Mouse (Mus musculus) retina, embryonic 14.5 days (tissue): Measurements from ENCODE around the gene Ikzf3.
A peak's percentile ranks its signal among the peaks of the same experiment; 100 is the strongest.

Experiments
- DNase-seq: peaks from one replicate; pipeline ENCODE4 v3.0.0-alpha.2; 2015; ENCODE audit warnings: low spot score

The Ikzf3 gene

GRCm38 (mm10) chr11:98473916-98474479 lies 71.8 kb downstream of the Ikzf3 start:
- no peak for DNase-seq

- DNase-seq, result no peak
These were observed 73.1 kb downstream of the Ikzf3 start for GRCm38 (mm10) chr11:98472696-98473095.

DNA sequence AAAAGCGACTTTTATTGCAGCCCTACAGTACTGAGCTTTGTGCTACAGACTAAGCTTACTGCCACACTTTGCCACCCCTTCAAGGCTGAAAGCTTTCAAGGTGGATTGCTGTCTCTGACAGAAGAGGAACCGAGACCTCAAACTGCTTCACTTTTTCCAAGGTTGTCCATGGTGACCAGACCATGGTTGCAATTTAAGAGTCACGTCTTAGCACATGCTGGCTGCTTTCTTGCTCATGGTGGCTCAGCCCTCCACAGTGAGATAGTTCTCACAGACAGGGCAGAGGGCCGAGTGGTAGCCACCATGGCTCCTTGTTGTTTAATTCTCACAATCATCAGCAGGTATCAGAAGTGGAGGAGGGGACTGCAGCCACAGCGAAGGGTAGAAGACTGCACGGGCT lies 75.0 kb downstream of the Ikzf3 start:
- no peak for DNase-seq

DNA sequence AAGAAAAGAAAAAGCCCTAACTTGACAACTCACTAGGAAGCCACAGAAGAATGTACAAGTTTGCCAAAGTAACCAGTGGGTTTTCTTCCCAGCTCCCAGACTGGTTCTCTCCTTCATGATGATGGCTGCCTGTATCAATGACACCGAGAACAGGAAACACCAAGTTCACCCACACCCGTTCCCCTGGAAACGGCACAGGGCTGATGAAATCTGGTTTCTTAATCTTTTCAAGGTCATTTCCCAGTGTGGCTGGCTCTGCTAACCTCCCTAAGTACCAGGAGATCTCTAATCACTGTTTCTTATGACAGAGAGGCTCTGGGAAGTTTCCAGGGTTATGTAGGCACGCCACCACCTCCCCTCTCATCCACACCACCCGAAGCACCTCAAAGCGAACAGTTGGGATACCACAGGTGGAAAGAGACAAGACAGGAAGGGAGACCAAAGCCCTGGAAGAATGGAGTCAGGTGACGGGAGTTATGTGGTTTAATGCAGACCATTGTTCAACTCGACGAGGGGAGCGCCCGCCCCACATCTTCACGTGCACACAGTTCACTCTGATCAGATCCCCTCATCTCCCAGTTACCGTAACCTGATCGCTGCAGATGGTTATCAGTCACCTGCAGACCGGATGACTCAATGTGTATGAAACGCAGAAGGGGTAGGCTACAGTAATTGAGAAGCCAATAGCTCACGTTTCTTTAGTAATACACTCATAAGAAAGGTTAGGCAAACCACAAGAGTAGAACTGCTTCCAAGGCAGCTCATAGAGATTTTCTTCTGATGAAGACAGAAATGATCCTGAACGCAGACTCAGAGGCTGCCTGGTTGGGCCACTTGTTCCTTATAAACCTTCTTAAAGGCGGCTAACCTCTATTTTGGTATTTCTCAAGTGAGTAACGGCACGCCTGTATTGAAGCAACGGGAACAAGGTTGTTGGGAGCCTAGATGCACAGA lies 75.8 kb downstream of the Ikzf3 start:
- no peak for DNase-seq

- no peak for DNase-seq
These were observed 81.3 kb downstream of the Ikzf3 start for GRCm38 (mm10) chr11:98464516-98464915.

- no peak for DNase-seq
These were observed 81.9 kb downstream of the Ikzf3 start for GRCm38 (mm10) chr11:98463911-98464310.

GRCm38 (mm10) chr11:98462255-98462654 lies 83.6 kb downstream of the Ikzf3 start:
- DNase-seq, result no peak

GRCm38 (mm10) chr11:98461109-98461720 lies 84.6 kb downstream of the Ikzf3 start:
- DNase-seq, result no peak

DNA sequence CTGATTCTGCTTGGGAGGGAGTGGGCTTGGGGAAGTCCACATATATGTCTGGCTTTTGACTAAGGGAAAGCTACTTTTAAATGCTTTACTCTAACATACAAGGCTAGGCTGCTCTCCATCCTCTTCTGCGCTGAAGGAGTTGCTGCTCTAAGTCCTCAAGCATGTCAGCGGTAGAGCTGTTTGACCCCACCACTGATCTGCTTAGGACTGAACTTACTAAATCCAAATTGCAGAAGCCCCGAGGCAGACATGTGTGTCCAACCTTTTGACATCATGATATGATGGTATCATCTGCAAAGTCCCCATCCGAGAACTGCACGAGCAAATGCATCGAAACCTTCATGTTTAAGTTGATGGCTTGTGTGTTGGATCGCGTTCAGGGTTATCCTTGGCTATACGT lies 86.0 kb downstream of the Ikzf3 start:
- no peak for DNase-seq

DNA sequence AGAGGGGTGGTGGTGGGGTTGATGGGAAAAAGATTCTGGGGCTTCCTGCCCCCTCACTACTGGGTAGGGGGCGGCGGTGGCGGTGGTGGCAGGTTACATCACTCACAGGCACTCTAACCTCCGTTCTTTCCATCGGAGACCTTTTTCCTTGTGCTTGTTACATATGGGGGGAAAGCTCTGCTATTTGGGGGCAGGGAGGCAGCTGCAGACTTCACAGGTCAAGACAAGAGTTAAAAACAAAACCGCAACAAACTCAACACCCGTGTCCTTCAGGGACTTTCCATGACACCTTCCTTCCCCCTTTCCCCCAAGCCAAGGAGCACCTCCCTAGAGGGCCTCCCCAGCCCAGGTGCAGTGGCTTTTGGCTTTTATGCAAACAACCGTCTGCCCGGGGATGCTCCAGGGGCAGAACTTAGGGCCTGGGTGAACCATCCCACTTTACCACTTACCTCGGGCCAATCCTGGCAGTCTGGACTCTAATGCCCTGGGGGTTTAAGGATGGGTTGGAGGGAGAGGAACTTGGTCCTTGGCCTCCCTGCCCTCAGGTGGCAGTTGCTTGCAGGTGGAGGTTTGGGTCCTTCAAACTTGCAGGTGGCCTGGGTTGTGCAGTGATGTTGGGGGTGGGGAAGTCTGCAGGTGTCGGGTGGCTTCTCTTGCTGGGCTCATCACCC lies 86.6 kb downstream of the Ikzf3 start:
- no peak for DNase-seq

- DNase-seq, result peak; percentile 44
These were observed 87.5 kb downstream of the Ikzf3 start for GRCm38 (mm10) chr11:98458121-98458990.

GRCm38 (mm10) chr11:98457367-98458120 lies 88.3 kb downstream of the Ikzf3 start:
- DNase-seq, result peak; percentile 90

DNA sequence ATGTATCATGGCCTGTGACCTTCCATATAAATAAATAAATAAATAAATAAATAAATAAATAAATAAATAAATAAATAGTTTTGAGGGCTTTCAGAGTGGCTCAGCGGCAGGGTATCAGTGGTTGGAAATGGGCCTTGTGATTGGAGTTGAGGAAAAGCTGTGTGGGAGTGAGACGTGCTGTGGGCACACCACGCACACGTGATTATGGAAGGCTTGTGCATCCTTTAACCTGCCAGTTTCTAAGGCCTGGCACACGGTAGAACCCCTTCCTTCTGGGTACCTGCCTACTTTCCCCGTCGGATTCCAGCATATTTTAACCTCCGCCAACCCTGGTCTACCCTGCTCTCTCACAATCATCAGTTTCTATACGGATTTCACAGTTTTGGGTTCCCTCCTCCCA lies 88.9 kb downstream of the Ikzf3 start:
- no peak for DNase-seq

DNA sequence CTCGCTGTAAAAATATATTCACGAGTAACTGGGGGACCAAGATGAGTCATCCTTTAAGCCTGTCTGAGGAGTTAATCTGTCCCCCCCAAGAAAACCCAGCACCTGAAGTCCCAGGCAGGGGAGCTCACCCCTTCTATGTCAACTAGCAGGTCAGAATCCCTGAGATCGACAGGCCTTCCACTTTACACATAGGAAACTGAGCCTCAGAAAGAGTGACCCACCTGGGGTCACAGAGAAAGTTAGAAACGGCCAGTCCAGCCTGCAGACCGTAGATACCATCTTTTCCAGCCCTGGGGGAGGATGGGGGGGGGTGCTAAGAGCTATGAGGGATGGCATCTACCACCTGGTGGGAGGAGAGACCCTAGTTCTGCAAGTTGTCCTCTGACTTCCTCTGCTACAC lies 89.3 kb downstream of the Ikzf3 start:
- no peak for DNase-seq

DNA sequence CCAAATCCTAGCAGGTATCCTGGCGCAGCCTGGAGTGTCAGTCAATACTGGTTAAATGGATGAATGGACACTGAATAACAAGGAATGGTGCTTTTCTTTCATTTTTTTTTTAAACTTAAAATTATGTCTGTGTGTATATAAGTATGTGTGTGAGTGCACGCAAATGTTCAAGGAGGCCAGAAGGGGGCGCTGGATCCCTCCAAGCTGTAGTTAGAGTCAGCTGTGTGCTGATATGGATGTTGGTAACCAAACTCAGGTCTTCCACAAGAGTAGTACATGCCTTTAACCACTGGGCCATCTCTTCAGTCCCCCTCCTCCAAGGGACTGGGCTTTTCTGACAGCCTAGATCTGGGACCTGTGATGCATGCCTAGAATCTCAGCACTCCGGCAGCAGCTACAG lies 90.3 kb downstream of the Ikzf3 start:
- peak; percentile 42 for DNase-seq

GRCm38 (mm10) chr11:98449921-98450771 lies 95.7 kb downstream of the Ikzf3 start:
- DNase-seq, result no peak

DNA sequence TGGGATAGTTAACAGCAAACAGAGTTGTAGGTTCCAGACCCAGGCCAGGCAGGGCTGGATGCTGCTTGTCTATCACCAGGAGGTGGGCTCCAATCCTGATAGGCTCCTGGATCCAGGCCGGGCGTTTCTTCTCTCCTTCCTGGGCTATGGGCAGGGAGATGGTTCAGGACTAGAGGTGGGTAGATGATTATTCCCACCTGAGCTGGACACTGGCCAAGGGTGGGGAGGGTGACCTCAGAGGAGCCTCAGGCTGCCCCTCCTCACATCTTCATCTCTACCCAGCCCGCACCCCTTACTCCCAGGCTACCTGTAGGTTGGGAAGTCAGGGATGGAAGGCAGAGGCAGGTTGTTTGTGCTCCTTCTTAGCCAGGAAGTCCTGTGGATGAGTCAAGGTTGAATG lies 96.4 kb downstream of the Ikzf3 start:
- no peak for DNase-seq

DNA sequence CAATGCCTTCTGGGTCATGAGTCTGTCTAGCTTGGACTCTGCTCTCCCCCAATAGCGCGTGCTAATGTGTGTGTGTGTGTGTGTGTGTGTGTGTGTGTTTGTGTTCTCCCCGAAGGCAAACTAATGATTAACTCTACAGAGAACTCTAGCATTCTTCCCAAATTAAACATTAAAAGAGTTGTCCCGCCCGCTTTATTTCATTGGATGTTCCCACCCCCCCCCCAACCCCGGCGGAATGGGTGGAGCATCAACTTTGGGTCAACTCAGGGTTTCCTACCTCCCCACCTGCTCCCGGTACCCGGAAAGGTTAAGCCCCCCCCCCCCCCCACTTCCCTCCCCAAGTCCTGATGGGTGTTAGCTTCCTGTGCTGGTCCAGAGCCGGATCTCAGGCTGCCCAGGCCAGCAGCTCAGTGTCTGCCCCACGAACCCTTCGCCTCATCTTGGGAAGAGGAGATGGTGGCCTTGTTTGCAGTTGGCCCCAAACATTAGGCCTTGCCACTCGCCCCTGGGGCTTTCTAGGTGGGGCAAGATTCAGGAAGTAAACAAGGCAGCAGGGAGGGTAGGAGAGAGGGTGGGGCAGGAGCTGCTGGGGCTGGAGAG lies 97.5 kb downstream of the Ikzf3 start:
- no peak for DNase-seq

DNA sequence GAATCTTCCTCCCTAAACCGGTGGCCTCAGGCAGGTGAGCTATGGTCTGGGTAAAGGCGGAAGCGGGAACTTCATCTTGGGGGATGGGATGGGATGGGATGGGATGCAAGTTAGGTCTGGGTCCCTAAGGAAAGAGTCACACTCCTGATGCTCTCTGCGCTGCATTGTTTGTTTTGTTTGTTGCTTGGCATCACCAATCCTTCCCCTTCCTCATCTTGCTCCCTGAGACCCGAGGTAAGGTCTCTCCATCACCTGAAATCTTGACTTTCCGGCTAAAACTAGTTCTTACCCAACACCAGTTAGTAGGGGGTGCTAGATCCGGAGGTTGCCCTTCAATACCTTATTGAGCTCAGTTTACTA lies 98.4 kb downstream of the Ikzf3 start:
- no peak for DNase-seq
